Mouse (Mus musculus) left cerebral cortex, adult 18-20 months (tissue): Measurements from ENCODE around the gene Ptpn11. TPM values are rescaled to one million over a fixed set of nuclear protein-coding genes. Genes with fewer than 3 reads are reported as not detected.
"Not testable (repeated sequence)": the region's sequence is repeated elsewhere in the genome, so short reads cannot be mapped to it uniquely, and the experiment has no call there.

Experiments used
- DNase-seq, 2 experiments: peaks; one replicate each; pipeline ENCODE4 v3.0.0; 2021 to 2022; ENCODE audit warnings: low spot score in 2 of 2, mixed read lengths in 1 of 2
- total RNA-seq, 2 experiments: library from RNA; stranded (reverse); gene quantifications; 2 replicates each; pipeline ENCODE4 v1.2.3; 2021

The Ptpn11 gene
- total RNA-seq, 2 experiments from 2014 or later = 96.8 to 105 TPM

DNA sequence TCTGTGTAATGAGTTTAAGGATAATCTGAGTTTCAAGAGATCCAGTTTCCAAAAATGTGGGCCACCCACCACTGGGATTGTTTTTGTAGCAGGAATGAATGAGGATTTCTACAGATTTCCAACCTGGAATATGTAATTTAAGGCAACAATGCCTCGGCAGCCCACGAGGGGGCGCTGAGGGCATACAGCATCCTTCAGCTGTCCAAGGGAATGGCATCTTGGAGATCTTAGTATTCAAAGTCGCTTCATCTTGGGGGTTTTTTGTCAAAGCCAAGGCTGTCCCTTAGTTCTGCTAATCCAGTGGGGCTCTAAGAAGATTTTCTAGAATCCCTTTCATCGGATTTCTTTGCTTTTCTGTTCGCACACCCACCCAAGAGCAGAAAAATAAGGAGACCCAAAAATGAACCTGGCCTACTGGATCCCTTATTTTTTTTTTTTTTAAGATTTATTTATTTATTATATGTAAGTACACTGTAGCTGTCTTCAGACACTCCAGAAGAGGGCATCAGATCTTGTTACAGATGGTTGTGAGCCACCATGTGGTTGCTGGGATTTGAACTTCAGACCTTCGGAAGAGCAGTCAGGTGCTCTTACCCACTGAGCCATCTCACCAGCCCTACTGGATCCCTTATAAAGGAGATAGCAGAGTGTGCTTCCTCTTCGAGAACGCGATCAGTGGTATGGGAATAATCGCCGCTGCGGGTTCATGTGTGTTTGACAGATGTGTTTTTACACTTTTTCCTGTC is 24.4 kb upstream of the Ptpn11 start:
- peak; percentile 74 to 76 for DNase-seq

DNA sequence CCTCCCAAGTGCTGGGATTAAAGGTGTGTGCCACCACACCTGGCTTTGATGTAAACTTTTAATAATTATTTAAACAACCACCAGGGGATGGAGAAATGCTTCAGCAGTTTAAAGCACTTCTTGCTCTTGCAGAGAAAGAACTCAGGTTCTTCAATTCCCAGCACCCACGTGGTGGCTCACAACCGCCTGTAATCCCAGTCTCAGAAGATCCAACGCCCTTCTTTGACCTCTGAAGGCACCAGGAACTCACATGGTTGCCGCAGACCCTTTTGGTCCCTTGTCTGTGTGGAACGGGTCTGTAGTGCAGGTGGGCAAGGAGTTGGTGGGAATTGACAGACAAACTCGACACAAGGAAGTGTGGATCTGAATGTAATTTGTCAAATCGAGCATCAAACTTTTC is 23.5 kb upstream of the Ptpn11 start:
- no peak for DNase-seq

DNA sequence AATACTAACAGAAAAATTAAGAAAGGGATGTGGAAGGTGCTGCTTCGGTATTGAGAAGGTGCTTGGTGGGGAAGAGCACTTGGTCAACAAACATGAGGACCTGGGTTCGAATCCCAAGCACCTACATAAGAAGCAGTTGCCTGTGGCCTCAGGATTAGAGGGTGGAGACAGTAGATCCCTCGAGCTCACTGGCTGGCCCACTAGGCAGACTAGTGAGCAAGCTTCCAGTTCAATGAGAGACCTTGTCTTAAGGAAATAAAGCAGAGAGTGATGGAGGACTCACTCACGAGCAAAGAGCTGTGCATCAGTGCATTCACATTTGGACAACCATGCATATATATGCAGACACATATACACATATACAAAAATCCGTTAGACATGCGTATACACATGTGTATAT is 20.9 kb upstream of the Ptpn11 start:
- DNase-seq = no peak

DNA sequence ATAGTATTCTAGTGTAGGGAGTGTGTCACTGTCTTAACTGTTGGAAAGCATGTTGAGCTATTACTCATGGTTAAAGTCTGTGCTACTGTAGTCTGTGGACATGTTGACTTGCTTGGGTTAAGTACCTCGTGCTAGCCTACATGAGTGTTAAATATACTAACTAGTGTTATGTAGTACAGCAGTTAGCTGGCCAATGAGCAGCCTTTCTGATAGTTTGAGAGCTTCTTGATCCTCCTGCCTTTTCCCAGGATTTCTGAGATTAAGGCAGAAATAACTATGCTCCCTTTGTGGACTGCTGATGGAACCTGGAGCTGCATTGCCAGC is 19.4 kb upstream of the Ptpn11 start:
- DNase-seq = no peak

DNA sequence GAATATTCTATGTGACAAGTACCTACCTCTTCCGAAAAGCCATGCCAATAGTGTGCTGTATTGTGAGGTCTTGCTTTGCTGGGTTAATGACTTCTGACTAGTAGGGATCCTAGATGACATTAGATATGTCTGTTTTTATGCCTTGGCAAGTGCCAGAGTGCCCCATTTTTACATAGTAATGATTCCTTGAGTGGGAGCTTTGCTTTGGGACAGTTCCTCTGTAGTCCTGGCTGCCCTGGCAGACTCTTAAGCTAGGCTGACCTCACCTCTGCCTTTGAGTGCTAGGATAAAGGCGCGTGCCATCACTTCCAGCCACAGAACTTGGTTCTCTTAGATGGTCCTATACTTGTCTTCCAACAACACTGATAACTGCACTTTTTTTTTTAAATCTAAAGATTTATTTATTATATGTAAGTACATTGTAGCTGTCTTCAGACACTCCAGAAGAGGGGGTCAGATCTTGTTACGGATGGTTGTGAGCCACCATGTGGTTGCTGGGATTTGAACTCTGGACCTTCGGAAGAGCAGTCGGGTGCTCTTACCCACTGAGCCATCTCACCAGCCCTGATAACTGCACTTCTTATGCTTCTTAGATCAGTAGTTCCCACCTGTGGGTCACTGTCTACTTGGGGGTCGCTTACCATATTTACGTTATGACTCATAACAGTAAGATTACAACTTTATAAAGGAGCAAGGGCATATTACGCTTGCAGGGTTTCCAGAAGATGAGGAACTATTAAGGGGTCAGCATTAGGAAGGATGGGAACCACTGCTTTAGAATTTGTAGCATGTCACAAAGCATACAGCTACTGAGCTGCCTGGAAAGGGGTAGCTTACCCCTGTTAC is 18.8 kb upstream of the Ptpn11 start:
- no peak for DNase-seq

DNA sequence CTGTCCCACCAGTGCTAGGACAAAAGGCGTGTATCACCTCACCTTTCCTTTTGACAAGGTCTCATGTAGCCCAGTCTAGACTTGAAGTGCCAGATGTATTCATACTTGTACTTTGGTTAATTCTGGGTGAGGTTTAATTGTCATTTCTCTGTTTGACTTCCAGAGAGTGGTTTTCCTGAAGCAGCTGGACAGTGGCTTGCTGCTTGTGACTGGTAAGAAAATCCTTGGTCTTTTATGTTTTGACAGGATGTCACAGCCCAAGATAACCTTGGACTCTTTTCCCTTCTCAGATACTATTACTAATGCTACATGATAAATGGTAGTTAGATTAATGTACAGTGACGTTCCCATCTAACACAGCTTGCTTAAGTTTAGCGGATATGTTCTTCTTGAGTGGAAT is 15.8 kb upstream of the Ptpn11 start:
- DNase-seq = no peak

DNA sequence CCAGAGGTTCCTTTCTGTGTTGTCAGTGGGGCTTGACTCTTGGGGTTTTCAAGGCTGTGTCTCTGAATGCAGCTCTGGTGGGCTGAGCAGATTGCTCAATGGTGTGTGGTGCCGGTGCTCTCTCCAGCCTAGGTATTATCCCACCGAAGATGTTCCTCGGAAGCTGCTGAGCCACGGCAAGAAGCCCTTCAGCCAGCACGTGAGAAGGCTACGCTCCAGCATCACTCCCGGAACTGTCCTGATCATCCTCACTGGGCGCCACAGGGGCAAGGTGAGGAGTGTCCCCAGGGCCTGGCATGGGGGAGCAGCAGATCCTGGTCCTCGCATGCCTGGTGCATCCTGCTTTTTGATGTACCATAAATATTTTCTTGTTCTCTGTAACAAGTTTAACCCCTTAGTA is 15.3 kb upstream of the Ptpn11 start:
- DNase-seq = no peak

DNA sequence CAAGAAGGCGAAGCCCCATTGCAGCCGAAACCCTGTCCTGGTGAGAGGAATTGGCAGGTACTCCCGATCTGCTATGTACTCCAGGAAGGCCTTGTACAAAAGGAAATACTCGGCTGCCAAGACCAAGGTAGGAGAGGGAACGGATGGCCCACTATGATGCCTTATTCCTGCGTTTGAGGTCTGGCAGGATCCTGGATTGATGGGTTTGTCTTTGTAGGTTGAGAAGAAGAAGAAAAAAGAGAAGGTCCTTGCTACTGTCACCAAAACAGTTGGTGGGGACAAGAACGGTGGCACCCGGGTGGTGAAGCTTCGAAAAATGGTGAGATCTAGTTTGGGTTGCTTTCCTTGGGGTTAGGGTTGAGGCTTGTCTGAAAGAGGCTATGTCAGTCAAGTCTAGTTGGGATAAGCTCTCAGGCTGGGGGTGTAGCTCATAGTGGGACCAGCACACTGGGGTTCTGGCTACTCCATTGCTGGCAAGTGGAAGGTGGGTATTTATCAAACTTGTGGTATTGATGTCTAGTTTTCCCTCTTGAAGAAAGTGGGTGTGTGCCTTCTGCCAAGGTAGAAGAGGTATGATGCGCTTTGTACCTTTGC is 14.4 kb upstream of the Ptpn11 start:
- DNase-seq = not testable (repeated sequence)

DNA sequence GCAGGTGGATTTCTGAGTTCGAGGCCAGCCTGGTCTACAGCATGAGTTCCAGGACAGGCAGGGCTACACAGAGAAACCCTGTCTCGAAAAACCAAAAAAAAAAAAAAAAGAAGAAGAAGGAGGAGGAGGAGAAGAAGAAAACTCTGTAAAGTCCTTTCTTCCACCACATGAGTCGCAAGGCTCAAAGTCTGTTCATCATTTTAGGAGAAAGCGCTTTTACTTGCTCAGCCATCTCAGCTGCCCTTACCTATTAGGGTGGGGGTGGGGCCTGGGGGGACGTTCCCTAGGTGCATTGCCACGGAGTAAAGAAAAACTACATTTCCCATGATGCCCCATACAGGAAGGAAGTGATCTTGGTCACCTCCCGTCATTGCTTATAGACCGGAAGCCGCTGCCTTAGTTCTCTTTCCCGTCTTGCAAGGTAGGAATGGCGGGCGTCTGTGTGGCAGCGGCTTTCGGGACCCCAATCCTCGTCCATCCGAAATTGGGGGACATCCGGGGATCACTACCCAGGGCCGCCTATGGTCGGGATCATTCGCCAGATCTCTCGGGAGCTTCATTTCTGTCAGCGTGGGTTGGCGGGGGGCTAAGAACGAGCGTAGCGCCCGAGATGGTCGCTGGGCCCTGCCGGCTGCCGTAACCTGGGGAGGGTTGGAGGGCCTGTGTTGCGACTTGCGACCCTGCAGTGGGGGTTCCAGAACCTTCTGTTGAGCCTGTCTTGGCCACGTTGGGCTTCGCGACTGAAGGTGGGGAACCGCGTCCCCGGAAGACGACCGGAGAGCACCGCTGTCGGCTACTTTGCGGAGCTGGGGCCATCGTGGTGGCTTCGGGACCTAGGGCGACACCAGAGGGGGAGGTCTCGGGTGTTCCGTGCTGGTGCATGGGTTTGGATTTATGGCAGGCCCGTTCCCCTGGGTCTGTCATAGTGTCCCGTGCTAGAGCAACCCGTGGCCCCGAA is 13.2 kb upstream of the Ptpn11 start, which contains the start of gene Rpl6:
Rpl6 (plus strand) TSS at position 350 of the 958 bp plus-strand sequence.
- DNase-seq = peak; percentile 69 to 76

DNA sequence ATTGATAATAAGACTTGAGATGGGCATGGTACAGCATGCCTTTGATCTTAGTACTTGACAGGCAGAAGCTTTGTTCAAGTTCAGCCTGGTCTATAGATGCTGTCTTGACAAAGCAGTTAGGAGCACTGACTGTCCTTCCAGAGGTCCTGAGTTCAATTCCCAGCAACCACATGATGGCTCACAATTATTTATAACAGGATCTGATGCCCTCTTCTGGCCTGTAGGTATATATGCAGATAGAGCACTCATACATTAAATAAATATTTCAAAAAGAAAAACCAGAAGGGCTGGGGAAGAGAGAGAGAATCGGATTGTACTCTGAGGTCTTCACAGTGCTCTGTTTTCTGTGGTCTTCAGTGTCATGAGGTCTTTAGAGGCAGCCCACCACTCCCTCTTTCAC is 11.3 kb upstream of the Ptpn11 start:
- no peak for DNase-seq

DNA sequence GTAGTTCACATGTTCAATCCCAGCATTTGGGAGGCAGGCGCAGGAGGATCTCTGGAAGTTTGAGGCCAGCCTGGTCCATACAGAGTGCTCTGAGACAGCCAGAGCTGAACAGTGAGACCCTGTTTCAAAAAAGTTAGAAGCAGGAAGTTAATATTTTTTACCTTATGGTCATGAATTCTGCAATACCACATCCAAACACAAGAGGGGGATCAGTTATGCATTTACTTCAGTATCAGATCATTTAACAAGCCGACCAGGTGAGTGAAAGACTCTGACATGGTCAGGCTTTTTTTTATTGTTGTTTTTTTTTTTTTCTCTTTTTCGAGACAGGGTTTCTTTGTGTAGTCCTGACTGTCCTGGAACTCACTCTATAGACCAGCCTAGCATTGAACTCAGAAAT is 10.5 kb upstream of the Ptpn11 start:
- no peak for DNase-seq

DNA sequence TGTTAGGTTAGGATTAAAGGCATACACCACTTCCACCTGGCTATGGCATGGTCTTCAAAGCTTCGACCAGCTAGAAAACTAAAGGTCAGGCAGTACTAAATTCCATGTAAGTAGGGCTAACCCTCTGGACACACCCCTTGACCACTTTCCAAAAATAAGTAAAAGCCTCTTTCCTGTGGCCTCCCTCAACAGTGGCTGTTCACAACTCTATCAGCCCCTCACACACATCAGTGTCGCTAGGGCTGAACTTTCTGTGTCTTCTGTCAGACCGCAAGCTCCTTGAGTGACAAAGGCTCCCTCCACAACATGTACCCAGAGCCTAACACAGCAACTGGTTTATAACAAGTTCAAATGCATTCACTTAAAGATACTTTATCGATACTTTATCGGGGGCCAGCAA is 7.2 kb upstream of the Ptpn11 start:
- no peak for DNase-seq

DNA sequence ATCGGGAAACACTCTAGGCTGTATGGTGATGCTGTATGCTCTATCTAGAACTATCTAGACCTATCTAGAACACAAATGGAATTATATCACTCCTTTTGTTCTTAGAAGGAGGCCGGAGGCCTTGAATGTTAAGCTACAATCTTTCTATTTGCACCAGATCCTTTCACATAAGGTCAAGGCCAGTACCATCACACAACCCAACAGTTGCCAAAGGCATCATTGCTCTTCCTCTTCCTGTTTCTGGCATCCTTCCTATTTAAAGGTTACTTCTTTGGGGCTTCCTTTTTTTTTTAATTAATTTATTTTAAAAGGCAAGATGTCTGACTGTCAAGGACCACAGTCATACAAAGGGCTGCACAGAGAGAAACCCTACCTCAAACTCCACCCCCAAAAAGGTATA is 6.1 kb upstream of the Ptpn11 start:
- DNase-seq = no peak

DNA sequence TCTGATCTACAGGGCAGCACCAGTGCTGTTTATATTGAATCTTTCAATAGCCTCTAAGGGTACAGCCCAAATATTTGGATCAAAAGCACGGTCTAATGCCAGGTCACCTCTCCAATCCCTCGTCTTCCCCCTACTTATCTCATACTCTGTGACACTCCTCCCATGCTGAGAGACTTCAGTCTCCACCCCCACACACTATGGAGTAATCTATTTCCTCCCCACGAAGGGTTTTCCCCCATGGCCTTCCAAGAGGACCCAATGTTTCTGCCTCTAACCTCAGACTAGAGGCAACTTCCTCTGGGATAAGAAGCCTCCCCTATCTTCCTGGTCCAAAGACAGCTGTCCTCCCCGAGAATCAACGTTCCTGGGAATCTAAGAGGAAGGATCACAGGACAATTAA is 5.6 kb upstream of the Ptpn11 start:
- DNase-seq = no peak

DNA sequence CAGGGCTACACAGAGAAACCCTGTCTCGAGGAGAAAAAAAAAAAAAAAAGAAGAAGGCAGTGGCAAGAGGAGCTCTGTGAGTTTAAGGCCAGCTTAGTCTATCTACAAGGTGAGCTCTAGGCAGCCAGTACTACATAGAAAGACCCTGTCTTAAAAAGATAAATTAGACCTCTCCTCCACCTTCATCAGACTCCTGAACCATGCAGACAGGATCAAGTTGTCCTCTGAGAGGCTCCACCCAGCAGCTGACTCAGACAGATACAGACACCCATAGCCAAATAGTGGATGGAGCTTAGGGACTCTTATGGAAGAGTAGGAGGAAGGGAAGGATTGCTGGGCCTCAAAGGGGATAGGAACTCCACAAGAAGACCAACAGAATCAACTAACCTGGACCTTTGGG is 3.0 kb upstream of the Ptpn11 start:
- DNase-seq = no peak

DNA sequence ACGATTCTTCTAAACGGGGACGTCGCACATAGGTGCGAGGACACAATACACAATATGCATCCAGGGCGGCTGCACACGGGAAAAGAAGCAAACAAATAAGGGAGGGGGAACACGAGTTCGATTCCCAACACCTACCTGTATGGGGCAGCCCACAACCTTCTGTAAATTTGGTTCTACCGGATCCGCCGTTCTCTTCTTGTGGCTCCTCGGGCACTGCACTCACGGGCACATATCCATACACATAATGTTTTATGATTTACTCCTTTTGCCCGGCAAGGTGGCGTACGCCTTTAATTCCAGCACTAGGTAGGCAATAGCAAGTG is 348 bp upstream of the Ptpn11 start:
- DNase-seq = no peak

DNA sequence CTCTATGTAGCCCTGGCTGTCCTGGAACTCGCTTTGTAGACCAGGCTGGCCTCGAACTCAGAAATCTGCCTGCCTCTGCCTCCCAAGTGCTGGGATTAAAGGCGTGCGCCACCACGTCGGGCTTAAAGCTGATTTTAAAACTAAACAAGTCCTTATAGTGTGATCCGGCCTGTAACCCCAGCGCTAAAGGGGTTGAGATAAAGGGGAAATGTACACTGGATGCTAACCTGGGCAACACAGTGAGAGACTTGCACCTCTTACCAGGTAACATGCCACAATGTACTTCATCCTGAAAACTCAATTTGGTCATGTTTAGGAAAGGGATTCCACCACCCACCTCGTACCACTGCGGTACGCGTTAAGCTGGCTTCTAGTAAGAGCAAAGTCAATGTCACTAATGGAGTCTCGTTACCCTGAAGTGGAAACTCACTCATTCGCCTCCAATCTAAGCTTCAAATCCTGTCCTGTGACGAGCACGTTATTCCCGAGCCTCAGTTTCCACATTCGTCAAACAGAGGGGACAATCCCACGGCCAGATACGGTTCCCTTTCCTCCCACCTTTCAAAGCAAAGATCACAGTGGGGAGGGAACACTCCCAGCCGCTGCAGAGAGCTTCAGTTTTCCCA is 874 bp downstream of the Ptpn11 start:
- no peak for DNase-seq

DNA sequence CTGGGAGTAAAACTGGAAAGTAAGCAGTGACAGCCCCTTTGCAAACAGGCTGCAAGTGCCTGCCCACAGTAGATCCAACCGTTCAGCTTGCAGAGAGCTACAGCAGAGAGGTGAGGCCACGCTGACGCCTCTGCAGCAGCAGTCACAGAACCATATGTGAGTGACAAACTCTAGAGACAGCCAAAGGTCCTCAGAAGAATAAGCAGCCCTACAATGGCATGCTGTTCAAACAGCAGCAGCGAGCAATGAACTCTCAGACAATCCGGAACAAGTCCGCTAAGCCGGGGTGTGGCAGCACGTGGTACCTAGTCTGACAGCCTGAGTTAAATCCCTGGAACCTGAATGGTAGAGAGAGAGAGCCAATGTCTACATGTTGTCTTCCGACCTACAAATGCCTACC is 2.0 kb downstream of the Ptpn11 start:
- peak in 1 of 2 experiments; percentile 36 for DNase-seq

DNA sequence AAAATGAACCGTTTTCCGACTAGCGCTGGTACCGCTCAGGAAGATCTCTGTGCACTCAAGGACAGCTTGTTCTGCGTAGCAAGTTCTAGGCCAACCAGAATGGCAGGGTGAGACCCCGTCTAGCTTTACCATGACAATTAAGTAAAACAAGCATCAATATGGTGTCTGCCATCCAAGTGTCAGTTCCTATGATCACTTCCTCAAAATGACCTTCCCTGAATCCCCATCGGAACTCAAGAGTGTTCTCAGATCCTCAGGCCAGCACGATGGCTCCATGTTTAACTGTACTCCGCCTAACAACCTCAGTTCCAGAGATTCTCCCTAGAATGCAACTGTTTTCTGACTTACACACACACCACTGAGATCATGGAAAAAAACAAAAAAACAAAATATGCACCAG is 2.9 kb downstream of the Ptpn11 start:
- DNase-seq = no peak

DNA sequence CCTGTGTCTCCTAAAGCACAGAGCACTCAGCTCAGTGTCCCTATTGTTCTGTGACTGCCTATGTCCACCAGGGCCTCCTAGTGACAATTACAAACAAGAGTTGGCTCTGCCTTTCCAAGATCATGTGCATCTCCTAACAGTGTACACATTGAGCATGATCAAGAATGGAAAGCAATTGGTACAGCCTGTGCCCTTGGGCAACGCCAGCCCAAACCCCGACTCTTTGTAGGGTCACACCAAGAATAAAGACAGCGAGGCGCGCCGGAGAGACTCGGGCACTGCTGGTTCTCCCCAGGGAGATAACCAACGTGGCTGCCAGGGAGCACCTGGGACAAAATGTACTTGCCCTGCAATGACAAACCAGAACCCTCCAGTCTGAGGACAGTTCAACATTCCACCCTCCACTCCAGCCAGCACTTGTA is 3.6 kb downstream of the Ptpn11 start:
- DNase-seq = peak; percentile 18 to 44
